Mouse (Mus musculus) heart, postnatal 0 days (tissue): ENCODE measurements around the gene Map4k5.

Source experiments
- CTCF ChIP-seq: IDR thresholded peaks from 2 replicates; pipeline ENCODE4 v1.5.1; 2016; ENCODE audit warnings: antibody characterized with exemption, control low read depth, low read depth
- EP300 ChIP-seq: IDR thresholded peaks from 2 replicates; pipeline ENCODE4 v1.6.1; 2016; ENCODE audit warnings: antibody characterized with exemption, low read depth

DNA sequence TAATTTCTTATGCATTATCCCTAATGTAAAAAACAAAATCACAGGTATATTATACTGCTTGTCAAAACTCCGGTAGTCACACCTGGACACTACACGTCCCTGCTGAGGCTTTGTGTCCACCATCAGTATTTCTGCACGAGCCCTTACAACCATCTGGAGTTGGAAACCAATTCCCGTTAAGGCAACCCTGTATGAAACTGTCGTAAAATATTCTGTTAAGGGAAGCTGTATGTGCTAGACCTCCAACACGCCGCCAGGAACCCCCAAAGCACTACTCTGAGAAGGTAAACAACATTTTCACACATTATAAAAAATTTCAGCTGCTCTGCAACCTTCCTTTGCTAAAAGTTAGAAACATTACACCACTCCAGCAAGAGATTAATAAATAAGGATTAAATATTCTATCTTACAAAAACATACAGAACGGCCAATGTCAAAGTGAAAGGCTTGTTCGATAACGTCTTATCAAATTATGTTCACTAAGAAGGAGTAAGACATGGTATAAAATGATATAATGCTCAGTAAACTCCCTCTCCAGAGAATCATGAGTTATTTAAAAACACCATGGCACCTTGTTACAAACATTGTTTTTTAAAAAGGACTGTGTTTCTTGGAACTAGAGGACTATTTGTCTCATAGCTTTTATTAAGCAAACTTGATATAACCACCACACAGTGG lies 88.5 kb downstream of the Map4k5 start:
- TF ChIP-seq EP300, result no peak
- TF ChIP-seq CTCF, result no peak
